Mouse (Mus musculus) heart, adult 9 months (tissue): ENCODE data around the gene Olfm1.

Experiments used
- DNase-seq, 2 experiments: peaks; one replicate each; pipeline ENCODE4 v3.0.0; 2022; ENCODE audit warnings: low spot score in 2 of 2

The Olfm1 gene

GRCm38 (mm10) chr2:28204677-28205466 is 12.1 kb downstream of the Olfm1 start:
- no peak for DNase-seq

GRCm38 (mm10) chr2:28205467-28205805 is 12.6 kb downstream of the Olfm1 start:
- DNase-seq: peak; percentile 76 to 81

GRCm38 (mm10) chr2:28205870-28206421 is 13.2 kb downstream of the Olfm1 start:
- DNase-seq: peak in 1 of 2 experiments; percentile 13

GRCm38 (mm10) chr2:28206472-28206871 is 13.7 kb downstream of the Olfm1 start:
- DNase-seq: no peak

- DNase-seq: no peak
Observed at GRCm38 (mm10) chr2:28207200-28207750, 14.5 kb downstream of the Olfm1 start.

GRCm38 (mm10) chr2:28208130-28208745 is 15.4 kb downstream of the Olfm1 start:
- DNase-seq: no peak

- DNase-seq: no peak
Observed at GRCm38 (mm10) chr2:28209211-28209610, 16.4 kb downstream of the Olfm1 start.

GRCm38 (mm10) chr2:28209653-28210052 is 16.9 kb downstream of the Olfm1 start:
- no peak for DNase-seq

- DNase-seq: no peak
Observed at GRCm38 (mm10) chr2:28210273-28210672, 17.5 kb downstream of the Olfm1 start.

- no peak for DNase-seq
Observed at GRCm38 (mm10) chr2:28211531-28212281, 18.9 kb downstream of the Olfm1 start.

- no peak for DNase-seq
Observed at GRCm38 (mm10) chr2:28212911-28213310, 20.1 kb downstream of the Olfm1 start.

GRCm38 (mm10) chr2:28216211-28216775 is 23.5 kb downstream of the Olfm1 start:
- DNase-seq: no peak

GRCm38 (mm10) chr2:28217783-28218182 is 25.0 kb downstream of the Olfm1 start:
- DNase-seq: no peak

GRCm38 (mm10) chr2:28218651-28219356 is 26.0 kb downstream of the Olfm1 start:
- DNase-seq: peak; percentile 74 to 75

- no peak for DNase-seq
Observed at GRCm38 (mm10) chr2:28219625-28220024, 26.8 kb downstream of the Olfm1 start.

GRCm38 (mm10) chr2:28221803-28222202 is 29.0 kb downstream of the Olfm1 start:
- DNase-seq: no peak

GRCm38 (mm10) chr2:28224819-28225218 is 32.0 kb downstream of the Olfm1 start:
- no peak for DNase-seq

- DNase-seq: no peak
Observed at GRCm38 (mm10) chr2:28225906-28226305, 33.1 kb downstream of the Olfm1 start.

GRCm38 (mm10) chr2:28226971-28227370 is 34.2 kb downstream of the Olfm1 start:
- no peak for DNase-seq

- no peak for DNase-seq
Observed at GRCm38 (mm10) chr2:28227589-28228191, 34.9 kb downstream of the Olfm1 start.

- no peak for DNase-seq
Observed at GRCm38 (mm10) chr2:28228364-28228763, 35.6 kb downstream of the Olfm1 start.
